Mouse (Mus musculus) left cerebral cortex, adult 8-10 months (tissue): ENCODE measurements around the gene Sytl2. TPM values are rescaled to one million over a fixed set of nuclear protein-coding genes. Genes with fewer than 3 reads are reported as not detected.

ENCODE experiments used
- DNase-seq, 2 experiments: peaks; one replicate each; pipeline ENCODE4 v3.0.0; 2022; ENCODE audit warnings: low spot score in 2 of 2
- total RNA-seq, 4 experiments: library from RNA; stranded (reverse); gene quantifications; 2 replicates each; pipeline ENCODE4 v1.2.4; 2022

The Sytl2 gene
- total RNA-seq, 4 experiments from 2014 or later: 79.5 to 104 (median 86.6) TPM

- DNase-seq: peak in 1 of 2 experiments; percentile 32
These were observed 6.0 kb downstream of the Sytl2 start for GRCm38 (mm10) chr7:90308003-90308402.

- DNase-seq: no peak
These were observed 10.3 kb downstream of the Sytl2 start for GRCm38 (mm10) chr7:90312151-90312883.

- no peak for DNase-seq
These were observed 11.4 kb downstream of the Sytl2 start for GRCm38 (mm10) chr7:90313421-90313820.

GRCm38 (mm10) chr7:90316823-90317222 is 14.8 kb downstream of the Sytl2 start:
- no peak for DNase-seq

GRCm38 (mm10) chr7:90319446-90319845 is 17.4 kb downstream of the Sytl2 start:
- DNase-seq: no peak

- DNase-seq: no peak
These were observed 18.1 kb downstream of the Sytl2 start for GRCm38 (mm10) chr7:90320124-90320523.

GRCm38 (mm10) chr7:90325166-90325565 is 23.1 kb downstream of the Sytl2 start:
- no peak for DNase-seq

GRCm38 (mm10) chr7:90330200-90330599 is 28.1 kb downstream of the Sytl2 start:
- DNase-seq: no peak

GRCm38 (mm10) chr7:90332483-90333065 is 30.5 kb downstream of the Sytl2 start:
- no peak for DNase-seq

- no peak for DNase-seq
These were observed 32.3 kb downstream of the Sytl2 start for GRCm38 (mm10) chr7:90334362-90334761.

- DNase-seq: no peak
These were observed 32.8 kb downstream of the Sytl2 start for GRCm38 (mm10) chr7:90334831-90335230.

- DNase-seq: no peak
These were observed 33.7 kb downstream of the Sytl2 start for GRCm38 (mm10) chr7:90335755-90336194.

- DNase-seq: no peak
These were observed 39.3 kb downstream of the Sytl2 start for GRCm38 (mm10) chr7:90341212-90341957.

GRCm38 (mm10) chr7:90344903-90345302 is 42.9 kb downstream of the Sytl2 start:
- no peak for DNase-seq

GRCm38 (mm10) chr7:90347779-90348437 is 45.9 kb downstream of the Sytl2 start:
- no peak for DNase-seq

- peak in 1 of 2 experiments; percentile 74 for DNase-seq
These were observed 47.0 kb downstream of the Sytl2 start for GRCm38 (mm10) chr7:90349014-90349413.

GRCm38 (mm10) chr7:90352183-90352582 is 50.1 kb downstream of the Sytl2 start:
- DNase-seq: no peak

- no peak for DNase-seq
These were observed 51.6 kb downstream of the Sytl2 start for GRCm38 (mm10) chr7:90353488-90354228.

GRCm38 (mm10) chr7:90354229-90354604 is 52.2 kb downstream of the Sytl2 start:
- DNase-seq: no peak

- no peak for DNase-seq
These were observed 53.4 kb downstream of the Sytl2 start for GRCm38 (mm10) chr7:90355454-90355853.

GRCm38 (mm10) chr7:90355995-90356394 is 53.9 kb downstream of the Sytl2 start:
- DNase-seq: no peak
